Mouse (Mus musculus): ENCODE measurements around the gene Cald1.

Cald1 gene

GRCm38 (mm10) chr6:34615419-34615818, 17.1 kb downstream of the Cald1 start:
- DNase-seq (ENCODE audit: low spot score), result no peak

- no peak for DNase-seq (ENCODE audit: low spot score)
Observed at GRCm38 (mm10) chr6:34619494-34619893, 21.2 kb downstream of the Cald1 start.

GRCm38 (mm10) chr6:34620242-34620641, 21.9 kb downstream of the Cald1 start:
- no peak for DNase-seq (ENCODE audit: low spot score)

GRCm38 (mm10) chr6:34622865-34623264, 24.6 kb downstream of the Cald1 start:
- no peak for DNase-seq (ENCODE audit: low spot score)

GRCm38 (mm10) chr6:34623290-34623689, 25.0 kb downstream of the Cald1 start:
- no peak for DNase-seq (ENCODE audit: low spot score)

GRCm38 (mm10) chr6:34624536-34624935, 26.2 kb downstream of the Cald1 start:
- DNase-seq (ENCODE audit: low spot score), result no peak

GRCm38 (mm10) chr6:34626586-34627245, 28.4 kb downstream of the Cald1 start:
- DNase-seq (ENCODE audit: low spot score), result no peak

- DNase-seq (ENCODE audit: low spot score), result no peak
Observed at GRCm38 (mm10) chr6:34628131-34628530, 29.8 kb downstream of the Cald1 start.

GRCm38 (mm10) chr6:34633776-34634175, 35.5 kb downstream of the Cald1 start:
- DNase-seq (ENCODE audit: low spot score), result no peak

- no peak for DNase-seq (ENCODE audit: low spot score)
Observed at GRCm38 (mm10) chr6:34637588-34638438, 39.5 kb downstream of the Cald1 start.

- DNase-seq (ENCODE audit: low spot score), result no peak
Observed at GRCm38 (mm10) chr6:34638667-34639066, 40.4 kb downstream of the Cald1 start.

GRCm38 (mm10) chr6:34640226-34640625, 41.9 kb downstream of the Cald1 start:
- DNase-seq (ENCODE audit: low spot score), result no peak

GRCm38 (mm10) chr6:34641081-34641480, 42.8 kb downstream of the Cald1 start:
- no peak for DNase-seq (ENCODE audit: low spot score)

- DNase-seq (ENCODE audit: low spot score), result no peak
Observed at GRCm38 (mm10) chr6:34642075-34642547, 43.8 kb downstream of the Cald1 start.

GRCm38 (mm10) chr6:34648017-34648787, 49.9 kb downstream of the Cald1 start:
- DNase-seq (ENCODE audit: low spot score), result no peak

GRCm38 (mm10) chr6:34651298-34651697, 53.0 kb downstream of the Cald1 start:
- DNase-seq (ENCODE audit: low spot score), result no peak

- DNase-seq (ENCODE audit: low spot score), result no peak
Observed at GRCm38 (mm10) chr6:34655719-34656118, 57.4 kb downstream of the Cald1 start.

GRCm38 (mm10) chr6:34658791-34659190, 60.5 kb downstream of the Cald1 start:
- no peak for DNase-seq (ENCODE audit: low spot score)

- no peak for DNase-seq (ENCODE audit: low spot score)
Observed at GRCm38 (mm10) chr6:34660724-34661123, 62.4 kb downstream of the Cald1 start.

GRCm38 (mm10) chr6:34662626-34663025, 64.3 kb downstream of the Cald1 start:
- no peak for DNase-seq (ENCODE audit: low spot score)

- no peak for DNase-seq (ENCODE audit: low spot score)
Observed at GRCm38 (mm10) chr6:34664291-34664690, 66.0 kb downstream of the Cald1 start.

GRCm38 (mm10) chr6:34664749-34665148, 66.4 kb downstream of the Cald1 start:
- DNase-seq (ENCODE audit: low spot score), result no peak

Data from layer of hippocampus, adult 9-10 months (tissue).